Mouse (Mus musculus) limb, embryonic 14.5 days (tissue): ENCODE data around the gene Bbs2. TPM values are rescaled to one million over a fixed set of nuclear protein-coding genes. Genes with fewer than 3 reads are reported as not detected.

ENCODE experiments used
- ATAC-seq: fragments of 200-750 bp; cut with Nextera tagmentation; 2 replicates; pipeline ENCODE4 v1.8.0; 2017; ENCODE audit warnings: low read depth, moderate number of reproducible peaks, moderate TSS enrichment; ENCODE audit not compliant: low FRiP score
- DNase-seq: peaks from one replicate; pipeline ENCODE4 v3.0.0-alpha.2; 2015; ENCODE audit warnings: low spot score
- H3K27ac ChIP-seq: fragments of 300-500 bp; sonication (generic); replicated peaks from 2 replicates; pipeline ENCODE4 v1.5.1; 2014; ENCODE audit warnings: low read depth, mild to moderate bottlenecking, low read length, moderate library complexity, mixed read lengths
- H3K27me3 ChIP-seq: fragments of 300-500 bp; sonication (generic); 2 replicates; pipeline ENCODE4 v1.6.1; 2014; ENCODE audit warnings: low read length, mixed read lengths; ENCODE audit not compliant: control insufficient read depth, insufficient read depth
- H3K36me3 ChIP-seq: fragments of 300-500 bp; sonication (generic); 2 replicates; pipeline ENCODE4 v1.6.1; 2014; ENCODE audit warnings: mild to moderate bottlenecking, low read length, moderate library complexity, mixed read lengths; ENCODE audit not compliant: control insufficient read depth, insufficient read depth
- H3K4me1 ChIP-seq: fragments of 300-500 bp; sonication (generic); 2 replicates; pipeline ENCODE4 v1.6.1; 2014; ENCODE audit warnings: antibody characterized with exemption, low read length, mixed read lengths; ENCODE audit not compliant: control insufficient read depth, insufficient read depth
- H3K4me2 ChIP-seq: fragments of 300-500 bp; sonication (generic); replicated peaks from 2 replicates; pipeline ENCODE4 v1.6.1; 2014; ENCODE audit warnings: low read depth, mild to moderate bottlenecking, low read length, moderate library complexity; ENCODE audit not compliant: severe bottlenecking
- H3K4me3 ChIP-seq: fragments of 300-500 bp; sonication (generic); replicated peaks from 2 replicates; pipeline ENCODE4 v1.5.1; 2014; ENCODE audit warnings: low read length
- H3K9ac ChIP-seq: fragments of 300-500 bp; sonication (generic); 2 replicates; pipeline ENCODE4 v1.6.1; 2014; ENCODE audit warnings: mild to moderate bottlenecking, low read depth, low read length, moderate library complexity; ENCODE audit not compliant: severe bottlenecking
- H3K9me3 ChIP-seq: fragments of 300-500 bp; sonication (generic); 2 replicates; pipeline ENCODE4 v1.6.1; 2016; ENCODE audit warnings: low read length; ENCODE audit not compliant: control insufficient read depth
- POLR2A ChIP-seq: fragments of 200-500 bp; IDR thresholded peaks from 2 replicates; pipeline ENCODE4 v1.8.0; 2012; ENCODE audit warnings: inconsistent platforms, mild to moderate bottlenecking, moderate library complexity, borderline replicate concordance; ENCODE audit not compliant: insufficient read depth, insufficient read length; ENCODE audit errors: extremely low read depth
- WGBS: fragments of 180-500 bp; shearing (Covaris S2); extraction: QIAGEN DNeasy Blood & Tissue Kit; methylation state at CpG from one replicate; pipeline ENCODE4 v1.1.7; 2014; 5-methylcytosine and 5-hydroxymethylcytosine counted together
- polyA plus RNA-seq, 2 experiments: library from polyadenylated mRNA; depleted of rRNA in 1 of 2; stranded (reverse) in 1 of 2; unstranded in 1 of 2; fragments of >200 nt; fragmentation: Nextera tagmentation in 1 of 2; extraction: Ambion mirVana in 1 of 2; gene quantifications; 2 replicates each; pipeline versions ENCODE4 v1.2.1 to v1.2.3; 2012 to 2014

Gene Bbs2
- polyA plus RNA-seq, 2 experiments, result 12.7 to 27.3 TPM

DNA sequence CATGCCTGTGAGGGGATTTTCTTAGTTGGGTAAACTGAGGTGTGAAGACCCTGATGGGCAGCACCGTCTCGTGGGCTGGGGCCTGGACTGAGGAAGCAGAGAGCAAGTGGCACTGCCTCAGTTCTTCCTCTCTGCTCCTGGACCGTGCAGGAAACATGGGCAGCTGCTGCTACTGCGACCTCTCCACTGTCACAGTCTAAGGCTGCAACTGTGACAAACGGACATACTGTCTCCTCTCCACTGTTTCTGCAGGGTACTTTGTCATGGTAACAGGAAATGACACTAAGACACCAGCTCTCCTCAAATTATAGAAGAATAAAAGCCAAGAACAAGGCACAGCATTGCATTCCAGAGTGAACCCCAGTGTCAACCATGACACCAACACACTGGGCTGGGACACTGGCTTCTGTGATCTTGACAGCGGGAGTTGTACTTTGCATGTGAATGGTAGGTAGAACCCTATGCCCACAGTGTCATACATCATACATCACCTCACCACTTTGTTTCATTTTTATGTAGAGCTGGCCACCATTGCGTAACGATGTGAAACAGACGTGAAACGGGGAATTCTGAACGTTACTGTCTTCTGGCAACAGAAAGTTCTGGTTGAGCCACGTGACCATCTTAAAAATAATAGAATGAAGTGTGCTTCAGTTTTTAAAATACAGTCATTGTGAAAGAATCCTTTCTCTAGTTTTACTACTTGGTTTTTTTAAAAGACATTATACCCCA, 22.1 kb downstream of the Bbs2 start:
- no peak overlapping the region for H3K4me2 ChIP-seq
- H3K4me3 ChIP-seq, result no peak overlapping the region
- H3K27me3 ChIP-seq, result no peaks in the 10 kb centered on the region
- peaks cover 17% of the 10 kb centered on the region for H3K36me3 ChIP-seq
- no peak for TF ChIP-seq POLR2A
- ATAC-seq (no peak), DNase-seq (no peak)
- no peak overlapping the region for H3K9ac ChIP-seq
- 88% methylated on average over 12 of the region's 12 CpGs for WGBS
- no peak overlapping the region for H3K27ac ChIP-seq
- no peaks in the 10 kb centered on the region for H3K9me3 ChIP-seq
- no peaks in the 10 kb centered on the region for H3K4me1 ChIP-seq

DNA sequence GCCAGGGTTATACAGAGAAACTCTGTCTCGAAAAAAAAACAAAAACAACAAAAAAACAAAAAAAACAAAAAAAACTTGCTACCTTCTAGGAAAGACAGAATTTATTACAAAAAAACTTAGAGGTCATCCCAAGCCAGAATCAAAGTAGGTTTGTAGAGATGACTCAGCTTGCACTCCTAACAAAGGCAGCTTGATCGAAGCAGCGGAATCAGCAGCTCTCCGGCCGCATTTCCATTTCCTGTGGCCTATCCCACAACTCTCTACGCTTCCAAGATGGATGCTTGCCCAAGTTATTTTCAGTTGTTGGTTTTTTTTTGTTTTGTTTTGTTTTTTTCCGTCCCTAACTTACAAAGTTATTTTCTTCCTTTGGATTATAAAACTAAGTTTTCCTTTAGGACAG, 29.9 kb downstream of the Bbs2 start:
- Histone ChIP-seq H3K9ac (no peak overlapping the region), H3K4me3 (no peak overlapping the region), H3K4me2 (no peak overlapping the region), H3K27me3 (no peaks in the 10 kb centered on the region), H3K36me3 (peaks cover 27% of the 10 kb centered on the region), H3K9me3 (no peaks in the 10 kb centered on the region), H3K4me1 (no peaks in the 10 kb centered on the region), H3K27ac (no peak overlapping the region)
- ATAC-seq (no peak), DNase-seq (no peak)
- TF ChIP-seq POLR2A, result no peak
- WGBS, result 93% methylated on average over 7 of the region's 7 CpGs

GRCm38 (mm10) chr8:94066121-94066863, 32.4 kb downstream of the Bbs2 start:
- Histone ChIP-seq H3K27me3 (no peaks in the 10 kb centered on the region), H3K9ac (no peak overlapping the region), H3K4me3 (no peak overlapping the region), H3K4me2 (no peak overlapping the region), H3K4me1 (no peaks in the 10 kb centered on the region), H3K9me3 (no peaks in the 10 kb centered on the region), H3K27ac (no peak overlapping the region), H3K36me3 (peaks cover 36% of the 10 kb centered on the region)
- 88% methylated on average over 11 of the region's 11 CpGs for WGBS
- TF ChIP-seq POLR2A, result no peak
- peak; percentile 10 for DNase-seq
- peak; percentile 78 for ATAC-seq

DNA sequence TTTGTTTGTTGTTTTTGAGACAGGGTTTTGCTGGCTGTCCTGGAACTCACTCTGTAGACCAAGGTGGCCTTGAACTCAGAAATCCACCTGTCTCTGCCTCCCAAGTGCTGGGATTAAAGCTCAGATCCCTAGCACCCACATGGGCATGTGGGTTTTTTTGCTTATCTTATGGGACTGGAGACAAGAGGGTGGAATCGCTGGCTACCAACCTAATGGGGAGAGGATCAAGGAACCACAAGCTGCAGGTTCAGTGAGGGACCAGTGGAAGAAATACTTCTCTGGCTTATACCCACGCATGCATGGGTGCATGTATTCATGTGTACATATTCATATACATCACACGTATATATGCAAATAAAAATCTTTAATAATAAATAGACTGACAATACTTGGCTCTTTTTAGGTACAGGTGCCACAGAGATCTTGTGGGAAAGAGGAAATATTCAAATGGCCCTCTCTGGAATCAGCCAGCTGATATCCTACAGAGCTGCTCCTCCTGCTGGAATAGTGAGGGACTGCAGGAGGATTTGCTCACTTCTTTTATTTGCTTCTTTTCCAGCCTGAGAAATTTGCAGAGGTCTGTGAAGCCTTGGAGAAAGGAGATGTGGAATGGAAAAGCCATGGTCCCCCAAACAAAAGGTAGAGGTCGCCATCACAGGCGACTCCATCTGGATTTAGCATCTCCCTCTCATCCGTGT, 41.4 kb downstream of the Bbs2 start:
- peaks cover 61% of the 10 kb centered on the region for H3K36me3 ChIP-seq
- no peak overlapping the region for H3K4me3 ChIP-seq
- H3K9me3 ChIP-seq, result no peaks in the 10 kb centered on the region
- no peaks in the 10 kb centered on the region for H3K27me3 ChIP-seq
- WGBS, result 63% methylated on average over 6 of the region's 6 CpGs
- DNase-seq, result peak; percentile 61
- ATAC-seq, result no peak
- H3K4me2 ChIP-seq, result no peak overlapping the region
- no peak overlapping the region for H3K9ac ChIP-seq
- TF ChIP-seq POLR2A, result no peak
- no peaks in the 10 kb centered on the region for H3K4me1 ChIP-seq
- H3K27ac ChIP-seq, result no peak overlapping the region

- WGBS, result 90% methylated on average over 12 of the region's 12 CpGs
- H3K27ac ChIP-seq, result no peak overlapping the region
- no peak for DNase-seq
- no peak overlapping the region for H3K4me3 ChIP-seq
- H3K27me3 ChIP-seq, result no peaks in the 10 kb centered on the region
- no peak overlapping the region for H3K4me2 ChIP-seq
- TF ChIP-seq POLR2A, result no peak
- ATAC-seq, result no peak
- peaks cover 42% of the 10 kb centered on the region for H3K36me3 ChIP-seq
- H3K4me1 ChIP-seq, result no peaks in the 10 kb centered on the region
- no peak overlapping the region for H3K9ac ChIP-seq
- H3K9me3 ChIP-seq, result no peaks in the 10 kb centered on the region
These were observed 46.0 kb downstream of the Bbs2 start for GRCm38 (mm10) chr8:94052696-94053095.
